Mouse (Mus musculus) embryonic fibroblast, embryonic 13.5 days (primary cell): ENCODE data around the gene Ppp2r2c.

Source experiments
- CTCF ChIP-seq: IDR thresholded peaks from 2 replicates; pipeline ENCODE4 v1.5.1; 2011; ENCODE audit warnings: mild to moderate bottlenecking, control low read depth, low read length, moderate library complexity, borderline replicate concordance; ENCODE audit not compliant: insufficient read depth
- POLR2A ChIP-seq: IDR thresholded peaks from 2 replicates; pipeline ENCODE4 v1.6.1; 2011; ENCODE audit warnings: low read depth, mild to moderate bottlenecking, control low read depth, low read length, moderate library complexity

GRCm38 (mm10) chr5:36988124-36988780 is 119.9 kb downstream of the Ppp2r2c start:
- TF ChIP-seq CTCF (no peak), POLR2A (no peak)
